Mouse (Mus musculus) cerebellum, postnatal 10 days (tissue): ENCODE measurements around the gene Rpe.
"Not testable (repeated sequence)": the region's sequence is repeated elsewhere in the genome, so short reads cannot be mapped to it uniquely, and the experiment has no call there.

Source experiments
- DNase-seq, 2 experiments: peaks; one replicate each; pipeline ENCODE4 v3.0.0; 2021; ENCODE audit warnings: mixed read lengths in 2 of 2

Rpe gene

GRCm38 (mm10) chr1:66700693-66701575 is at the start of gene Rpe:
Gene Rpe, plus strand, starts transcription at chr1:66700831.
- DNase-seq: peak; percentile 97 to 98

GRCm38 (mm10) chr1:66655119-66655746 is 45.4 kb upstream of the Rpe start:
- peak in 1 of 2 experiments; percentile 32 for DNase-seq

GRCm38 (mm10) chr1:66655747-66656119 is 44.9 kb upstream of the Rpe start:
- peak; percentile 18 to 54 for DNase-seq

GRCm38 (mm10) chr1:66671475-66671874 is 29.2 kb upstream of the Rpe start:
- DNase-seq: no peak

DNA sequence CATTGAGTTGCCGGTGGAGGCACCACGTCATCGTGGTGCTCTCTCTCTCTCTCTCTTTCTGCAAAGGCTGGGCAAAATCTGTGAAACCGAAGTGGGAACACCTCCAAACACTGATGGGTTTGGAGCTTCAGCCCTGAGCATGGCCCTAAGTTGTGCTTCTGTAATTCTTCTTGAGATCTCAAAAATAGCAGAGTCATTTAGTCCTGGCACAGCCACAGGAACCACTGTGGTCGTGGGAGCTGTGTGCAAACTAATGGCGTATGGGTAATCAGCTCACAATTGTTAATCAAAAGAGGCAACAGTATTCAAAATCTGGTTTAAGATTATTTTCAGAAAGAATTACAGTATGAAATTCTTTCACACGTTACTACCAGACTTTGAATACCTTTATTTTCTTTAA is 27.8 kb upstream of the Rpe start:
- DNase-seq: no peak

GRCm38 (mm10) chr1:66677928-66678327 is 22.7 kb upstream of the Rpe start:
- no peak for DNase-seq

- DNase-seq: no peak
Observed at GRCm38 (mm10) chr1:66678662-66679061, 22.0 kb upstream of the Rpe start.

- DNase-seq: no peak
Observed at GRCm38 (mm10) chr1:66682974-66683373, 17.7 kb upstream of the Rpe start.

DNA sequence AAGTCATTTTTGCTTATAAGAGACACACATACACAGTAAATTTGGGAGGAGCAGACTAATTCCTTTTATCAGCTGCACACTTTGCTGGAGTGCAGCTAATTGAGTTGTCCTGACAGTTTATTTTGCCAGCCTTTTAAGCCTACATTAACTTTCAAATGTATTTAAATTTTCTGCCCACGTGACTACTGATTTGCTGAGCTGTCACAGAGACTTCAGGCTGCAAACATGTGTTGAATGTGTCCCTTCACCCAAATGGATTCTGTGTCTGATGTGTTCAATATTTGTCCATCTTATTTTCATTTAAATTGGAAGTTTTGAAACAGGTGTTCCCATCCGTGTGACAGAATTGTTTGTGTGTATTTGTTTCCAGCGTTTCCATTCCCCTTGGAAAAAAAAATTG is 8.9 kb upstream of the Rpe start:
- no peak for DNase-seq

- DNase-seq: no peak
Observed at GRCm38 (mm10) chr1:66692308-66692707, 8.3 kb upstream of the Rpe start.

DNA sequence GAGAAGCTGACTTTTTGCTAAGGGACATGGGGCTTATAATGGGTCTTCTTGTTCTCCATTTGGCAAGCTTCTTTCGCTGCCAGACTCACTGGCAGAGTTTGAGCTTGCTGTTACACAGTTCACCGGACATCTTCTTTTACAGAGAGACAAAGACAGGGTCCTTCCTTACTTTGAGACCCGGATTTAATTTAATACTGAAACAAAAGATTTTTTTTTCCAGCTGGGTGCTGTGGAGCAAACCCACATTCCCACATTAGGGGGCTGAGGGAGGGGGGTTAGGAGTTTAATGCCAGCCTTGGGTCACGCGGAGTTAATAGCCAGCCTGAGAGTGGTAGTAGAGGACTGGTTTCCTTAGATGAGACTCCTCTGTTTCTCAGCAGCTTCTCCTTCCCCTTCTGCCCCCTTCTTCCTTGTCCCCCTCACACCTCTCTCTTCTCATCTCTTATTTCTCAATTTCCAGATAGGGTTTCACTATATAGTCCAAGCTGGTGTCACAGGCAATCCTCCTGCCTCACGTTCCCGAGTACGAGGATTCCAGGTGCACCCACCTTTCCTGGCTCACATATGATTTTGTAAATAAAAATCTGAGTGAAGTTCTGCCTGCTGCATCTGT is 7.7 kb upstream of the Rpe start:
- peak; percentile 4 to 19 for DNase-seq

DNA sequence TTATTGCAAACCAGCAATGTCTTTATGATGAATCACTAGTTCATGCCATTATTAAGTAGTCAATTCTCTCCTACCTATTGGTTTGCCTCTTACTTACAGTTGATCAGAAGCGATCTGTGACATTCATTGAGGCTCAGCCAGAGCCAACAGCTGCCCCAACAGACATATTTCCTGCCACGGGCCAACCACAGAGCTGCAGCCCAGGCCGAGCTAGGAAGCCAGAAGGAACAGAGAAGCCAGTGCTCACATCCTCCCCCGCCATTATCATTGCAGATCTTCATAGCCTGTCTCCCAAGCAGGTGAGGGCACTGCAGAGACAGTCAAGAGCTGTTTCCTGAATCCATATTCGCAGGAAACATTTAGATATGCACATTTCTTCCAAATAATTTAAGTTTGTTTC is 6.4 kb upstream of the Rpe start:
- DNase-seq: no peak

DNA sequence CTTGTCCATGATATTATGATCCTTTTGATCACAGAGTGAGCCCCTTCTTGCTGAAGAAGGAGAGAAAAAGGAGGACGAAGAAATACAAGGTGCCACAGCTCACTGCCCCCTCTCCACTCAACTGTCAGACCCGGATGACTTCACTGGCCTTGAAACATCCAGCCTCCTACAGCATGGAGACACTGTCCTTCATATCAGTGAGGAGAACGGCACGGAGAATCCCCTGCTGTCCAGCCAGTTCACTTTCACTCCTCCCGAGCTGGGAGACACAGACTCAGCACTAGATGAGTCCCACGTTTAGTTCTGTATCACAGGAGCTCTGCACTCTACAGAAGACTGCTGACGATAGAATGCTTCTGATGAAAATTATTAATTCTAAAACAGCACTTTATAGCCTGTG is 5.3 kb upstream of the Rpe start:
- DNase-seq: no peak

DNA sequence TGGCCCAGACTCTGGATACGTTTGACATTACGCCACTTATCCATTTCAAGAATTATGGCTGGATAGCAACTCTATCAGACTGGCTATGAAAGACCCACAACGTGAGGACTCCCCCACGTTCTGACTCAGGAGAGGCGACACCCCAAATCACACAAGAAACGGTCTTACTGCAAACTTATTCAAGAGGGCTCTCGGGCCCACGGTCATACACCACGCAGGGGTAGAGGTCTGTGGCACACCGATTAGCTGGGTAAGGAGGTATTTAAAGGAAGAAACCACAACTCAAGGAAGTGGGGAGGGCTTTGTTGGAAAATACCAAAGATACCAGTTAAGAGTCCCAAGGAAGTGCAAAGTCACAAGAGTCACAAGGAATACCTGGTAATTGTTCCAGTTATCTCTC is 1.0 kb upstream of the Rpe start:
- not testable (repeated sequence) for DNase-seq

- no peak for DNase-seq
Observed at GRCm38 (mm10) chr1:66700149-66700692, 410 bp upstream of the Rpe start.

DNA sequence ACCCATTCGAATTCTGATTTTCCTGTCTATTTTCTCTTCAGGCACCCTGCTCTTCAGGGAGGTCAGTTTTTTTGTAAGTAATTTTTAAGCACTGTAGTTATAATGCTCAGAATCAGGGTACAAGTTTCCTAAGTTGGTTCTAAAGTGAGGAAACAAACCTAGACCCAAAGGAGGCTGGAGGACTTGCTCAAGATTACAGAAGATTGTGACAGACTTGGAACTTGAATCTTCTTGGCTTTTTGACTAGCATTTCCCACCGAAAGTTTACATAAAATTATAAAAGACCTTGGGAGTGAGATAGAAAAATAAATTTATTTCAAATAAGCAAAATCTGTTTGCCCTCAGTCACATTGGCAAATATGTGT is 927 bp downstream of the Rpe start:
- DNase-seq: no peak

GRCm38 (mm10) chr1:66702623-66703345 is 2.2 kb downstream of the Rpe start:
- DNase-seq: no peak

- no peak for DNase-seq
Observed at GRCm38 (mm10) chr1:66704523-66704922, 3.9 kb downstream of the Rpe start.

DNA sequence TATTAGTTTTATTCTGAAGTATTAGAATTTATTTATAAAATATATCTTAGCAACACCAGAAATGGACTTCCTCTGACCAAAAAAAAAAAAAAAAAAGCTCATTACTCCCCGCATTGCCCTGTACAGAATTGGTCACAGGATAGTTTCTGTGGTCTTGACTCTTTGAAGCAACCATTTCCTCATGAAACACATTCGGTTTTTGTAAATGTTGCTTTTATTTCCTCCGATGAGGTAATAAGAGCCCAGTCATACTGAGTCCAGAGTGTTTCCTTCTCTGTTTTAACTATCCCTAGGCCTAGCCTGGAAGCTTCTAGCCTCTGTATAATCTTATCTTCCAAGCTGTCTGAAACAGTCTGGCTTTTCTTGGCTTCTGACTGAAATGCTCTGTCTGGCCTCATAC is 12.2 kb downstream of the Rpe start:
- no peak for DNase-seq

DNA sequence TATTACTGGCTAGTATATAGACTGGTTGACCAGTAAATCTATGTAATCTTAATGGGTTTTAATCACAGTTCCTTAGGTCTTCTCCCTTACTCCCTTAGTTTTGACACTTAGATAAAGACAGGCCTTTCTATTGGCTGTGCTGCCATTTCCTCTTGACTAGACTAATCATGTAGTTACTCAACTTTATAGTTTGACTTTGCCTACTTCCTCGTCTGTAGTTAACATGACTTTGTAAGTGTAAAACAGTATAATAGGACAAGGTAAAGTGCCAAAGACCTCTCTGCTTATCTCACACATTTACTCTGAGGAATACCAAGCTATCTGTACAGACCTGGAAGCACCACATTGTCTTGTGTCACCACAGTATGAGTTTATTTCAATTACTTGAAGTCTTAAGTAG is 29.9 kb downstream of the Rpe start:
- DNase-seq: no peak

- no peak for DNase-seq
Observed at GRCm38 (mm10) chr1:66768764-66769163, 68.1 kb downstream of the Rpe start.
